Mouse (Mus musculus): ENCODE data around the gene Srp54b. TPM values are rescaled to one million over a fixed set of nuclear protein-coding genes. Genes with fewer than 3 reads are reported as not detected.
"Not testable (repeated sequence)": the region's sequence is repeated elsewhere in the genome, so short reads cannot be mapped to it uniquely, and the experiment has no call there.

The Srp54b gene
- polyA plus RNA-seq (2012; fragmentation: generic; extraction: Trizol), result 46.5 TPM

- H3K4me3 ChIP-seq; H3K36me3 ChIP-seq (ENCODE audit: control insufficient read depth, insufficient read depth); H3K4me2 ChIP-seq (ENCODE audit: low read depth); H3ac ChIP-seq (ENCODE audit: control insufficient read depth, insufficient read length); H3K79me2 ChIP-seq (ENCODE audit: control insufficient read depth, insufficient read depth); H3K27me3 ChIP-seq (ENCODE audit: control insufficient read depth, insufficient read depth, insufficient read length): not testable (repeated sequence)
These were observed at the start of gene Srp54b for GRCm38 (mm10) chr12:55154559-55155448. Gene Srp54b, plus strand, starts transcription at chr12:55155104.

DNA sequence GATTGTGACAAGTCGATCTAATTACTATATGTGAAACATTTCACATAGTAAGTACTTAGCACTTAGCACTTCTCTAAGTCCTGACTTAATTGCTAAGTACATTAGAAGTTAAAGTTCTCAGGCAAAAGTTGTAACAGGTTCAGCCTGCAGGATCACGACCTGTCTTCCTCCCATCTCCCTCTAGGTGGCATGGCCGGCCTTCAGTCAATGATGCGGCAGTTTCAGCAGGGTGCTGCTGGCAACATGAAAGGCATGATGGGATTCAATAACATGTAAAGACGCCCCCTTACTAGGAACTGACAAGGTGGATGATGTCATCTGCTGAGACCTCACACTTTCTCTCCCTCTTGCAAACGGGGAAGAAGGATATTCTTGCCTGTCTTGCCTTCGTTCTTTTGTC is 42.3 kb upstream of the Srp54b start:
- H3ac ChIP-seq (ENCODE audit: control insufficient read depth, insufficient read length); H3K4me2 ChIP-seq (ENCODE audit: low read depth); H3K27me3 ChIP-seq (ENCODE audit: control insufficient read depth, insufficient read depth, insufficient read length); H3K4me3 ChIP-seq; H3K79me2 ChIP-seq (ENCODE audit: control insufficient read depth, insufficient read depth); H3K36me3 ChIP-seq (ENCODE audit: control insufficient read depth, insufficient read depth): not testable (repeated sequence)

GRCm38 (mm10) chr12:55124242-55124641 is 30.7 kb upstream of the Srp54b start, which contains the start of gene Fam177a:
Gene Fam177a, plus strand, starts transcription at chr12:55124469.
- not testable (repeated sequence) for H3K27me3 ChIP-seq (ENCODE audit: control insufficient read depth, insufficient read depth, insufficient read length); H3K4me3 ChIP-seq; H3K36me3 ChIP-seq (ENCODE audit: control insufficient read depth, insufficient read depth); H3ac ChIP-seq (ENCODE audit: control insufficient read depth, insufficient read length); H3K4me2 ChIP-seq (ENCODE audit: low read depth); H3K79me2 ChIP-seq (ENCODE audit: control insufficient read depth, insufficient read depth)

- H3K4me3 ChIP-seq; H3K36me3 ChIP-seq (ENCODE audit: control insufficient read depth, insufficient read depth); H3K79me2 ChIP-seq (ENCODE audit: control insufficient read depth, insufficient read depth); H3K27me3 ChIP-seq (ENCODE audit: control insufficient read depth, insufficient read depth, insufficient read length); H3K4me2 ChIP-seq (ENCODE audit: low read depth); H3ac ChIP-seq (ENCODE audit: control insufficient read depth, insufficient read length): not testable (repeated sequence)
These were observed 30.2 kb upstream of the Srp54b start for GRCm38 (mm10) chr12:55124731-55125130.

DNA sequence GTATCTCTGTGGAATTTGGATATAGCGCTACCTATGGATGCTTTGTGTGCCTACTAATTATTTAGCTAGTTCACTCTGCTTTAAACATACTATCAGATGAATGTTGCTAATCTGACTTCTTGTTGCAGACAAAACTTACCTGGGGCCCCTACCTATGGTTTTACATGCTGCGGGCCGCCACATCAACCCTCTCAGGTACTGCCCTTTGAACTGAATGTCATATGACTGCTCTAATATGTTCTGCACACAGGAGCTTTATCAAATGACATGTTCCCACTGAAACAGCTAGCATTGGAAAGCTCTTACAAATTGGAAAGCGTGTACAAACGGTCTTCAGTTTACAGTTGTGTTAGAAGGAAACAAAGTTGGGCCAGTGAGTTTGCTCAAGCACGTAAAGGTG is 19.4 kb upstream of the Srp54b start:
- H3K27me3 ChIP-seq (ENCODE audit: control insufficient read depth, insufficient read depth, insufficient read length); H3ac ChIP-seq (ENCODE audit: control insufficient read depth, insufficient read length); H3K4me3 ChIP-seq; H3K79me2 ChIP-seq (ENCODE audit: control insufficient read depth, insufficient read depth); H3K36me3 ChIP-seq (ENCODE audit: control insufficient read depth, insufficient read depth); H3K4me2 ChIP-seq (ENCODE audit: low read depth): not testable (repeated sequence)

- not testable (repeated sequence) for H3K79me2 ChIP-seq (ENCODE audit: control insufficient read depth, insufficient read depth); H3K27me3 ChIP-seq (ENCODE audit: control insufficient read depth, insufficient read depth, insufficient read length); H3K4me3 ChIP-seq; H3K36me3 ChIP-seq (ENCODE audit: control insufficient read depth, insufficient read depth); H3ac ChIP-seq (ENCODE audit: control insufficient read depth, insufficient read length); H3K4me2 ChIP-seq (ENCODE audit: low read depth)
These were observed 17.0 kb upstream of the Srp54b start for GRCm38 (mm10) chr12:55137859-55138258.

- not testable (repeated sequence) for H3K4me2 ChIP-seq (ENCODE audit: low read depth); H3ac ChIP-seq (ENCODE audit: control insufficient read depth, insufficient read length); H3K4me3 ChIP-seq; H3K36me3 ChIP-seq (ENCODE audit: control insufficient read depth, insufficient read depth); H3K79me2 ChIP-seq (ENCODE audit: control insufficient read depth, insufficient read depth); H3K27me3 ChIP-seq (ENCODE audit: control insufficient read depth, insufficient read depth, insufficient read length)
These were observed 512 bp downstream of the Srp54b start for GRCm38 (mm10) chr12:55155449-55155783.

DNA sequence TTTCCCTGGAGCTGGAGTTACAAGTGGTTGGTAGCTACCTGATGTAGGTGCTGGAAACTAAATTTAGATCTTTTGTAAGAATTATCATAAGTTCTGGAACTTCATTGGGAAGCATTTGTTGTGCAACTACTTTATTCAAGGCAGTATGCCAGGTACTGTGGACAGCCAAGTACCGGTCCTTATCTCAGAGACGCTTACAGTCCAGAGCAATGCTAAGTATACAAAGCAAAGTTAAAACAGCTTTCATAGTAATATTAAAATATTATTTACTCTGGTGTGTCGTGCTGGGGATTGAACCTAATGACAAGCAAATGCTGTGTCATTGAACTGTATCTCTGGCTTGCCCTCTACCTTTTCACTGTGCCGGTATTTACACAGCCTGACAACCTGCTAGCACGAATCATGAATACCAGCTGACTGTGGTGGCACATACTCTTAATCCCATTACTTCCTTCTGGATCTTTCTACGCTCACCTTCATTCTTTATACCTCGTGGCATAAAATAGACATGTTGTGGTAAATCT is 12.2 kb downstream of the Srp54b start:
- not testable (repeated sequence) for H3K27me3 ChIP-seq (ENCODE audit: control insufficient read depth, insufficient read depth, insufficient read length); H3K4me2 ChIP-seq (ENCODE audit: low read depth); H3K36me3 ChIP-seq (ENCODE audit: control insufficient read depth, insufficient read depth); H3ac ChIP-seq (ENCODE audit: control insufficient read depth, insufficient read length); H3K4me3 ChIP-seq; H3K79me2 ChIP-seq (ENCODE audit: control insufficient read depth, insufficient read depth)

DNA sequence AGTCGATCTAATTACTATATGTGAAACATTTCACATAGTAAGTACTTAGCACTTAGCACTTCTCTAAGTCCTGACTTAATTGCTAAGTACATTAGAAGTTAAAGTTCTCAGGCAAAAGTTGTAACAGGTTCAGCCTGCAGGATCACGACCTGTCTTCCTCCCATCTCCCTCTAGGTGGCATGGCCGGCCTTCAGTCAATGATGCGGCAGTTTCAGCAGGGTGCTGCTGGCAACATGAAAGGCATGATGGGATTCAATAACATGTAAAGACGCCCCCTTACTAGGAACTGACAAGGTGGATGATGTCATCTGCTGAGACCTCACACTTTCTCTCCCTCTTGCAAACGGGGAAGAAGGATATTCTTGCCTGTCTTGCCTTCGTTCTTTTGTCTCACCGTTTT is 32.8 kb downstream of the Srp54b start:
- H3K27me3 ChIP-seq (ENCODE audit: control insufficient read depth, insufficient read depth, insufficient read length); H3K4me3 ChIP-seq; H3ac ChIP-seq (ENCODE audit: control insufficient read depth, insufficient read length); H3K4me2 ChIP-seq (ENCODE audit: low read depth); H3K79me2 ChIP-seq (ENCODE audit: control insufficient read depth, insufficient read depth); H3K36me3 ChIP-seq (ENCODE audit: control insufficient read depth, insufficient read depth): not testable (repeated sequence)

- H3K27me3 ChIP-seq (ENCODE audit: control insufficient read depth, insufficient read depth, insufficient read length); H3K79me2 ChIP-seq (ENCODE audit: control insufficient read depth, insufficient read depth); H3K36me3 ChIP-seq (ENCODE audit: control insufficient read depth, insufficient read depth); H3K4me2 ChIP-seq (ENCODE audit: low read depth); H3ac ChIP-seq (ENCODE audit: control insufficient read depth, insufficient read length); H3K4me3 ChIP-seq: not testable (repeated sequence)
These were observed 34.2 kb downstream of the Srp54b start for GRCm38 (mm10) chr12:55189127-55189526.

DNA sequence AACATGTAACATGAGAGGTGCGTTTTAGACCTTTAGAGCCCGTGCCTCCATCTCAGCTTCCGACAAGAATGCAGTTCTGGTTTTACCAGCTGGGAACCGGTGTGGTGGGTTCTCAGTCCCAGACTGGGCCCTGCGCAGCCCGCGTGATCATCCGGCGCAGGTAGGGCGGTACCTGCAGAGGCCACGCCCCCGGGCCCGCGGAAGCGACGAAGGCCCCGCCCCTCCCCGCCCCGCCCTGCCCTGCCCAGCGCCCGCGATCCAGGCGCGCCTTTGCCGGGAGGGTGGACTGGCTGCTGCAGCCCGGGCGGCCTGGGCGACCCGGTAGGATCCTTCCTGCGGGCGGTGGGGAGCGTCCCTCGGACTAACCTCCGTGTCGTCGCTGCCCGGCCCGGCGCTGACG is 44.4 kb downstream of the Srp54b start, which contains the start of gene 1700047I17Rik2:
1700047I17Rik2 (plus strand) TSS at position 287 of the 400 bp plus-strand sequence.
- H3K79me2 ChIP-seq (ENCODE audit: control insufficient read depth, insufficient read depth), result not testable (repeated sequence)

GRCm38 (mm10) chr12:55199799-55200198 is 44.9 kb downstream of the Srp54b start:
- H3K4me3 ChIP-seq; H3K4me2 ChIP-seq (ENCODE audit: low read depth); H3K27me3 ChIP-seq (ENCODE audit: control insufficient read depth, insufficient read depth, insufficient read length); H3K79me2 ChIP-seq (ENCODE audit: control insufficient read depth, insufficient read depth); H3K36me3 ChIP-seq (ENCODE audit: control insufficient read depth, insufficient read depth); H3ac ChIP-seq (ENCODE audit: control insufficient read depth, insufficient read length): not testable (repeated sequence)

More for the DNA sequence above, 44.4 kb downstream of the Srp54b start, which contains the start of gene 1700047I17Rik2:
- H3K4me3 ChIP-seq; H3K36me3 ChIP-seq (ENCODE audit: control insufficient read depth, insufficient read depth); H3K27me3 ChIP-seq (ENCODE audit: control insufficient read depth, insufficient read depth, insufficient read length); H3K4me2 ChIP-seq (ENCODE audit: low read depth); H3ac ChIP-seq (ENCODE audit: control insufficient read depth, insufficient read length): not testable (repeated sequence)

- H3K4me3 ChIP-seq; H3K27me3 ChIP-seq (ENCODE audit: control insufficient read depth, insufficient read depth, insufficient read length); H3K36me3 ChIP-seq (ENCODE audit: control insufficient read depth, insufficient read depth); H3ac ChIP-seq (ENCODE audit: control insufficient read depth, insufficient read length); H3K79me2 ChIP-seq (ENCODE audit: control insufficient read depth, insufficient read depth); H3K4me2 ChIP-seq (ENCODE audit: low read depth): not testable (repeated sequence)
These were observed 58.0 kb downstream of the Srp54b start for GRCm38 (mm10) chr12:55212944-55213343.

All from myocyte (in vitro differentiated cells).